In genomic region chr11:44423955-44424354, GRCm38 (mm10) we compare ENCODE assay signal across 29 mouse cellular contexts. TPM values are rescaled to one million over a fixed set of nuclear protein-coding genes. Genes with fewer than 3 reads are reported as not detected.
DNase-seq lines count a peak whose midpoint lies in the region; ATAC-seq lines count a peak whose summit lies in the region.
"Had no signal": no experiment of that assay in that cellular context is flagged by ENCODE, and none has a peak within 500 bp of the region (broad histone marks: within the 10 kb centered on the region; RNA-seq: fewer than 3 reads in every experiment).

No protein-coding gene starts in this region.

- no peak for ATAC-seq in hindbrain, embryonic 12.5 days (ENCODE audit: low FRiP score)
- ATAC-seq in midbrain, embryonic 13.5 days: peak; percentile 85
- no peak for ATAC-seq in midbrain, embryonic 11.5 days (ENCODE audit: low FRiP score)
- ATAC-seq in midbrain, embryonic 14.5 days (ENCODE audit: low FRiP score, low TSS enrichment): peak; percentile 67
- peak; percentile 65; the same call in 1 of the 2 replicates for ATAC-seq in neural tube, embryonic 15.5 days (ENCODE audit: low FRiP score)
- ATAC-seq: CD4-positive, CD25-positive, alpha-beta regulatory T cell, adult 4 months; intestine, embryonic 15.5 days had no signal

- 0 out of 2 replicates have a peak overlapping the region, but pooled peaks have one; percentile 12 for H3K27ac ChIP-seq in hindbrain, embryonic 12.5 days
- no peak overlapping the region for H3K27ac ChIP-seq in hindbrain, embryonic 10.5 days
- peak overlapping the region; percentile 74 for H3K27ac ChIP-seq in midbrain, embryonic 13.5 days
- no peak overlapping the region for H3K27ac ChIP-seq in midbrain, embryonic 11.5 days (ENCODE audit: low read depth, low read length)
- H3K27ac ChIP-seq in midbrain, embryonic 14.5 days (replicated peaks; ENCODE audit: low read depth, low read length): peak overlapping the region; percentile 66
- H3K27ac ChIP-seq in neural tube, embryonic 15.5 days (replicated peaks): peak overlapping the region; percentile 70
- H3K27ac ChIP-seq: embryonic facial prominence, embryonic 13.5 days; intestine, embryonic 15.5 days; layer of hippocampus, adult 2 months; limb, embryonic 15.5 days; liver, embryonic 13.5 days had no signal

- H3K9me3 ChIP-seq in hindbrain, embryonic 12.5 days (replicated peaks): no peaks in the 10 kb centered on the region
- H3K9me3 ChIP-seq in hindbrain, embryonic 10.5 days: no peaks in the 10 kb centered on the region
- no peaks in the 10 kb centered on the region for H3K9me3 ChIP-seq in midbrain, embryonic 13.5 days
- no peaks in the 10 kb centered on the region for H3K9me3 ChIP-seq in midbrain, embryonic 11.5 days (ENCODE audit: control insufficient read depth, low read length)
- H3K9me3 ChIP-seq in midbrain, embryonic 14.5 days (ENCODE audit: control insufficient read depth, low read length): no peaks in the 10 kb centered on the region
- H3K9me3 ChIP-seq in neural tube, embryonic 15.5 days (replicated peaks): no peaks in the 10 kb centered on the region
- H3K9me3 ChIP-seq: embryonic facial prominence, embryonic 13.5 days; intestine, embryonic 15.5 days; limb, embryonic 15.5 days; liver, embryonic 13.5 days had no signal

- H3K27me3 ChIP-seq in hindbrain, embryonic 12.5 days: no peaks in the 10 kb centered on the region
- no peaks in the 10 kb centered on the region for H3K27me3 ChIP-seq in hindbrain, embryonic 10.5 days (ENCODE audit: insufficient read depth, poor library complexity, severe bottlenecking)
- no peaks in the 10 kb centered on the region for H3K27me3 ChIP-seq in midbrain, embryonic 13.5 days
- H3K27me3 ChIP-seq in midbrain, embryonic 11.5 days (ENCODE audit: control insufficient read depth, insufficient read depth, low read length): no peaks in the 10 kb centered on the region
- no peaks in the 10 kb centered on the region for H3K27me3 ChIP-seq in midbrain, embryonic 14.5 days (ENCODE audit: control insufficient read depth, insufficient read depth, low read length)
- H3K27me3 ChIP-seq in neural tube, embryonic 15.5 days (replicated peaks): no peaks in the 10 kb centered on the region
- H3K27me3 ChIP-seq: embryonic facial prominence, embryonic 13.5 days; intestine, embryonic 15.5 days; limb, embryonic 15.5 days had no signal

- DNase-seq in hindbrain, embryonic 10.5 days (ENCODE audit: low spot score): no peak
- no peak for DNase-seq in midbrain, embryonic 11.5 days (ENCODE audit: low spot score, missing footprints)
- peak; percentile 64 for DNase-seq in midbrain, embryonic 14.5 days
- DNase-seq in lung, postnatal 10 days: no peak
- DNase-seq: adrenal gland, postnatal 14 days; cerebellum, adult 11-12 months; cerebellum, adult 9-11 months; gastrocnemius, postnatal 10 days; heart, postnatal 4 days; kidney, adult 2 months; kidney, postnatal 36 days; liver, embryonic 13.5 days; lung, adult 2 months; lung, postnatal 14 days; spleen, adult 18-20 months; thymus, postnatal 14 days had no signal

- no peaks in the 10 kb centered on the region for H3K4me1 ChIP-seq in hindbrain, embryonic 12.5 days
- 0 out of 2 replicates have a peak, but pooled peaks cover 9% of the 10 kb centered on the region for H3K4me1 ChIP-seq in hindbrain, embryonic 10.5 days (replicated peaks)
- H3K4me1 ChIP-seq in midbrain, embryonic 13.5 days (replicated peaks): peaks cover 15% of the 10 kb centered on the region; the same call in 1 of the 2 replicates
- H3K4me1 ChIP-seq in midbrain, embryonic 11.5 days (ENCODE audit: control insufficient read depth, insufficient read depth, low read length): no peaks in the 10 kb centered on the region
- H3K4me1 ChIP-seq in midbrain, embryonic 14.5 days (ENCODE audit: control insufficient read depth, insufficient read depth, low read length): peaks cover 12% of the 10 kb centered on the region; the same call in 1 of the 2 replicates
- peaks cover 19% of the 10 kb centered on the region for H3K4me1 ChIP-seq in neural tube, embryonic 15.5 days
- H3K4me1 ChIP-seq: embryonic facial prominence, embryonic 13.5 days; intestine, embryonic 15.5 days; liver, embryonic 13.5 days had no signal

- no peak overlapping the region for H3K9ac ChIP-seq in hindbrain, embryonic 12.5 days
- no peak overlapping the region for H3K9ac ChIP-seq in midbrain, embryonic 13.5 days (replicated peaks)
- H3K9ac ChIP-seq in midbrain, embryonic 11.5 days (ENCODE audit: low read length): no peak overlapping the region
- no peak overlapping the region for H3K9ac ChIP-seq in midbrain, embryonic 14.5 days (replicated peaks; ENCODE audit: low read length)
- H3K9ac ChIP-seq in neural tube, embryonic 15.5 days (replicated peaks): no peak overlapping the region
- H3K9ac ChIP-seq: embryonic facial prominence, embryonic 13.5 days; intestine, embryonic 15.5 days; limb, embryonic 15.5 days; liver, embryonic 13.5 days had no signal

- no peak overlapping the region for H3K4me3 ChIP-seq in hindbrain, embryonic 12.5 days
- no peak overlapping the region for H3K4me3 ChIP-seq in hindbrain, embryonic 10.5 days
- no peak overlapping the region for H3K4me3 ChIP-seq in midbrain, embryonic 13.5 days (replicated peaks)
- H3K4me3 ChIP-seq in midbrain, embryonic 11.5 days (ENCODE audit: low read depth, low read length): no peak overlapping the region
- no peak overlapping the region for H3K4me3 ChIP-seq in midbrain, embryonic 14.5 days (replicated peaks; ENCODE audit: low read depth, low read length)
- no peak overlapping the region for H3K4me3 ChIP-seq in neural tube, embryonic 15.5 days (replicated peaks)
- H3K4me3 ChIP-seq: embryonic facial prominence, embryonic 13.5 days; intestine, embryonic 15.5 days; layer of hippocampus, adult 2 months; limb, embryonic 15.5 days; liver, embryonic 13.5 days; myocyte had no signal

- no peaks in the 10 kb centered on the region for H3K36me3 ChIP-seq in hindbrain, embryonic 12.5 days
- H3K36me3 ChIP-seq in hindbrain, embryonic 10.5 days: no peaks in the 10 kb centered on the region
- H3K36me3 ChIP-seq in midbrain, embryonic 13.5 days: no peaks in the 10 kb centered on the region
- no peaks in the 10 kb centered on the region for H3K36me3 ChIP-seq in midbrain, embryonic 11.5 days (ENCODE audit: control insufficient read depth, insufficient read depth, low read length)
- H3K36me3 ChIP-seq in midbrain, embryonic 14.5 days (ENCODE audit: control insufficient read depth, insufficient read depth, low read length): no peaks in the 10 kb centered on the region
- no peaks in the 10 kb centered on the region for H3K36me3 ChIP-seq in neural tube, embryonic 15.5 days
- H3K36me3 ChIP-seq: embryonic facial prominence, embryonic 13.5 days; intestine, embryonic 15.5 days; limb, embryonic 15.5 days; liver, embryonic 13.5 days had no signal

- H3K4me2 ChIP-seq in hindbrain, embryonic 12.5 days (replicated peaks): no peak overlapping the region
- no peak overlapping the region for H3K4me2 ChIP-seq in midbrain, embryonic 13.5 days (replicated peaks)
- H3K4me2 ChIP-seq in midbrain, embryonic 11.5 days: no peak overlapping the region
- no peak overlapping the region for H3K4me2 ChIP-seq in midbrain, embryonic 14.5 days (ENCODE audit: low read length)
- no peak overlapping the region for H3K4me2 ChIP-seq in neural tube, embryonic 15.5 days
- H3K4me2 ChIP-seq: embryonic facial prominence, embryonic 13.5 days; heart, embryonic 11.5 days; intestine, embryonic 15.5 days; limb, embryonic 15.5 days; liver, embryonic 13.5 days had no signal

- 67% methylated on average over 5 of the region's 5 CpGs for WGBS in hindbrain, embryonic 12.5 days
- 67% methylated on average over 5 of the region's 5 CpGs for WGBS in hindbrain, embryonic 10.5 days
- 48% methylated on average over 5 of the region's 5 CpGs for WGBS in midbrain, embryonic 13.5 days
- WGBS in midbrain, embryonic 11.5 days: 72% methylated on average over 5 of the region's 5 CpGs
- 43% methylated on average over 5 of the region's 5 CpGs for WGBS in midbrain, embryonic 14.5 days
- 46% methylated on average over 5 of the region's 5 CpGs for WGBS in neural tube, embryonic 15.5 days

RNA-seq across cellular contexts. Expression of gene Il12b, which starts 24.1 kb away (rescaled TPM):
- not detected in 2 replicates for polyA plus RNA-seq in hindbrain, embryonic 12.5 days (2016; fragmentation: Nextera tagmentation; extraction: Ambion mirVana)
- not detected in 2 replicates for polyA plus RNA-seq in hindbrain, embryonic 10.5 days (2016; fragmentation: Nextera tagmentation; extraction: Ambion mirVana)
- polyA plus RNA-seq in midbrain, embryonic 13.5 days (2015; fragmentation: Nextera tagmentation; extraction: Ambion mirVana): 0.10 TPM in 1 of 2 replicates, not detected in the other
- not detected in 2 replicates for polyA plus RNA-seq in midbrain, embryonic 11.5 days (2014; fragmentation: Nextera tagmentation; extraction: Ambion mirVana)
- polyA plus RNA-seq in midbrain, embryonic 14.5 days (2014; fragmentation: Nextera tagmentation; extraction: Ambion mirVana): 0.14 and 0.19 TPM in 2 replicates
- not detected in 2 replicates for polyA plus RNA-seq in neural tube, embryonic 15.5 days (2015; fragmentation: Nextera tagmentation; extraction: Ambion mirVana)
- polyA plus RNA-seq: CD4-positive, CD25-positive, alpha-beta regulatory T cell, adult 4 months; embryonic facial prominence, embryonic 13.5 days; forebrain, embryonic 11.5 days; heart, embryonic 11.5 days; heart, embryonic 16.5 days; intestine, embryonic 15.5 days; liver, embryonic 13.5 days; myocyte; stomach, embryonic 16.5 days had no signal

RNA-seq across cellular contexts. Expression of gene Ublcp1, which starts 46.3 kb away (rescaled TPM):
- 63.6 and 65.3 TPM in 2 replicates for polyA plus RNA-seq in hindbrain, embryonic 12.5 days (2016; fragmentation: Nextera tagmentation; extraction: Ambion mirVana)
- polyA plus RNA-seq in hindbrain, embryonic 10.5 days (2016; fragmentation: Nextera tagmentation; extraction: Ambion mirVana): 58.5 and 72.0 TPM in 2 replicates
- 68.5 and 69.6 TPM in 2 replicates for polyA plus RNA-seq in midbrain, embryonic 13.5 days (2015; fragmentation: Nextera tagmentation; extraction: Ambion mirVana)
- polyA plus RNA-seq in midbrain, embryonic 11.5 days (2014; fragmentation: Nextera tagmentation; extraction: Ambion mirVana): 79.2 and 85.3 TPM in 2 replicates
- polyA plus RNA-seq in midbrain, embryonic 14.5 days (2014; fragmentation: Nextera tagmentation; extraction: Ambion mirVana): 64.1 and 72.8 TPM in 2 replicates
- 60.5 and 61.7 TPM in 2 replicates for polyA plus RNA-seq in neural tube, embryonic 15.5 days (2015; fragmentation: Nextera tagmentation; extraction: Ambion mirVana)

Comparison
In these comparisons a context has a peak if more than half of its experiments do, and no peak if none do; other contexts are left out.
1. ATAC-seq: peak in midbrain, embryonic 13.5 days (single experiment), midbrain, embryonic 14.5 days (single experiment) and neural tube, embryonic 15.5 days (single experiment); none in hindbrain, embryonic 12.5 days (single experiment) and midbrain, embryonic 11.5 days (single experiment).
2. H3K27ac ChIP-seq: peak in hindbrain, embryonic 12.5 days (single experiment), midbrain, embryonic 13.5 days (single experiment), midbrain, embryonic 14.5 days (single experiment) and neural tube, embryonic 15.5 days (single experiment); none in hindbrain, embryonic 10.5 days (single experiment) and midbrain, embryonic 11.5 days (single experiment).